Mouse (Mus musculus) embryonic fibroblast, embryonic 13.5 days (primary cell): ENCODE measurements around the gene Rasgrp2.

Experiments
- CTCF ChIP-seq: IDR thresholded peaks from 2 replicates; pipeline ENCODE4 v1.5.1; 2011; ENCODE audit warnings: mild to moderate bottlenecking, control low read depth, low read length, moderate library complexity, borderline replicate concordance; ENCODE audit not compliant: insufficient read depth
- POLR2A ChIP-seq: IDR thresholded peaks from 2 replicates; pipeline ENCODE4 v1.6.1; 2011; ENCODE audit warnings: low read depth, mild to moderate bottlenecking, control low read depth, low read length, moderate library complexity

DNA sequence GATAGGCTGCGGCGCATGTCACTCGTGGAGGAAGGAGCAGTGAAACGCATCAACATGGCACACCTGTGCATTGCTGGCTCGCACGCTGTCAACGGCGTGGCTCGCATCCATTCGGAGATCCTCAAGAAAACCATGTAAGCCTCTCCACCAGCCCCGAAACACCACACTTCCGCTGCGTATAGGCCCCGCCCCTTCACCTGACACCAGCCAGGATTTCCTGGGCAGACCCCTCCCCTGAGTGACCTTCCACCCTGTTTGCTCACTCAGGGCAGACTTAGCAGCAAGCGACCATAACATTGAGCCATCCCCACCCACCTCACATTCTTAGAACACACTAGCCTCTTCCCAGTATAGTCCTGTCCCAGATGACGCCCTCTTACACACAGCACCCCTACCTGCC lies 9.3 kb upstream of the Rasgrp2 start:
- TF ChIP-seq POLR2A (no peak), CTCF (no peak)
